ENCODE assay signal across 8 mouse cellular contexts in genomic region chrX:56346932-56347253, GRCm38 (mm10). TPM values are rescaled to one million over a fixed set of nuclear protein-coding genes. Genes with fewer than 3 reads are reported as not detected.
DNase-seq lines count a peak whose midpoint lies in the region; ATAC-seq and TF ChIP-seq lines count a peak whose summit lies in the region.

No protein-coding gene starts in this region.

- 46% methylated on average over 8 of the region's 8 CpGs for WGBS in embryonic facial prominence, embryonic 12.5 days
- 48% methylated on average over 8 of the region's 8 CpGs for WGBS in heart, embryonic 14.5 days
- 25% methylated on average over 8 of the region's 8 CpGs for WGBS in kidney, postnatal 0 days
- WGBS in lung, postnatal 0 days: 24% methylated on average over 8 of the region's 8 CpGs

- peak overlapping the region; percentile 43; the same call in 1 of the 2 replicates for H3K9ac ChIP-seq in ES-E14 (ENCODE audit: insufficient read depth, low read depth, low read length, poor library complexity, severe bottlenecking)
- peak overlapping the region; percentile 47 for H3K9ac ChIP-seq in embryonic facial prominence, embryonic 12.5 days
- H3K9ac ChIP-seq in heart, embryonic 14.5 days (ENCODE audit: low read length): peak overlapping the region; percentile 77
- H3K9ac ChIP-seq in kidney, postnatal 0 days (ENCODE audit: low read depth, low read length): no peak overlapping the region
- H3K9ac ChIP-seq in lung, postnatal 0 days (replicated peaks; ENCODE audit: low read depth): no peak overlapping the region

- no peaks in the 10 kb centered on the region for H3K4me1 ChIP-seq in ES-E14 (ENCODE audit: control insufficient read depth in 2 of 2, insufficient read depth in 2 of 2, low read length in 2 of 2, poor library complexity in 1 of 2)
- H3K4me1 ChIP-seq in embryonic facial prominence, embryonic 12.5 days: no peaks in the 10 kb centered on the region
- H3K4me1 ChIP-seq in heart, embryonic 14.5 days (ENCODE audit: control insufficient read depth in 2 of 2, insufficient read depth in 2 of 2, low read length in 2 of 2): no peaks in the 10 kb centered on the region; a peak in 1 of 4 replicates
- no peaks in the 10 kb centered on the region for H3K4me1 ChIP-seq in kidney, postnatal 0 days (replicated peaks; ENCODE audit: insufficient read depth, low read length)
- no peaks in the 10 kb centered on the region for H3K4me1 ChIP-seq in lung, postnatal 0 days (ENCODE audit: insufficient read depth, low read depth, low read length)

- H3K4me2 ChIP-seq in embryonic facial prominence, embryonic 12.5 days (replicated peaks): peak overlapping the region; percentile 49
- H3K4me2 ChIP-seq in heart, embryonic 14.5 days (ENCODE audit: low read length): peak overlapping the region; percentile 59
- H3K4me2 ChIP-seq in kidney, postnatal 0 days (ENCODE audit: low read length): peak overlapping the region; percentile 55
- H3K4me2 ChIP-seq in lung, postnatal 0 days (replicated peaks; ENCODE audit: low read depth, low read length): peak overlapping the region; percentile 53

- no peaks in the 10 kb centered on the region for H3K36me3 ChIP-seq in ES-E14 (ENCODE audit: control insufficient read depth, insufficient read depth, low read length, poor library complexity, severe bottlenecking)
- no peaks in the 10 kb centered on the region for H3K36me3 ChIP-seq in embryonic facial prominence, embryonic 12.5 days
- no peaks in the 10 kb centered on the region for H3K36me3 ChIP-seq in heart, embryonic 14.5 days (ENCODE audit: control insufficient read depth, insufficient read depth, low read length)
- H3K36me3 ChIP-seq in kidney, postnatal 0 days (ENCODE audit: insufficient read depth, low read length): no peaks in the 10 kb centered on the region
- H3K36me3 ChIP-seq in lung, postnatal 0 days (ENCODE audit: insufficient read depth, low read length): no peaks in the 10 kb centered on the region

- no peak overlapping the region for H3K27ac ChIP-seq in ES-E14 (ENCODE audit: insufficient read depth, low read depth, low read length, poor library complexity, severe bottlenecking)
- H3K27ac ChIP-seq in embryonic facial prominence, embryonic 12.5 days: no peak overlapping the region
- H3K27ac ChIP-seq in heart, embryonic 14.5 days (replicated peaks in 1 of 2; ENCODE audit: control insufficient read depth in 1 of 2, insufficient read depth in 1 of 2, low read depth in 2 of 2, low read length in 2 of 2): 0 out of 4 replicates have a peak overlapping the region, but pooled peaks of 1 of the 2 experiments have one; percentile 37
- H3K27ac ChIP-seq in kidney, postnatal 0 days: no peak overlapping the region
- no peak overlapping the region for H3K27ac ChIP-seq in lung, postnatal 0 days (ENCODE audit: low read length)

- no peak for TF ChIP-seq CTCF in kidney, postnatal 0 days (IDR thresholded peaks at IDR 0.05; ENCODE audit: low read depth)
- TF ChIP-seq CTCF in lung, postnatal 0 days (IDR thresholded peaks at IDR 0.05): no peak

- ATAC-seq in embryonic facial prominence, embryonic 12.5 days (ENCODE audit: insufficient number of reproducible peaks, insufficient read depth, low FRiP score, low TSS enrichment): no peak
- ATAC-seq in heart, embryonic 14.5 days (ENCODE audit: insufficient number of reproducible peaks, insufficient read depth, low FRiP score, low read depth): peak; percentile 31; the same call in 1 of the 2 replicates
- ATAC-seq in kidney, postnatal 0 days (replicated peaks; ENCODE audit: low FRiP score, low read depth): no peak; the same call in 1 of the 2 replicates
- ATAC-seq in lung, postnatal 0 days: peak; percentile 57
- ATAC-seq in activated CD4-positive, CD25-positive, alpha-beta regulatory T cell, adult 4 months: no peak

- in situ Hi-C loops in ES-E14 (cut with MboI; ENCODE audit: low sequenced_read_pairs in 2 of 2, unreplicated experiment in 2 of 2): no loop called here

- H3K4me3 ChIP-seq in ES-E14 (ENCODE audit: insufficient read depth in 1 of 2, low read depth in 1 of 2, low read length in 2 of 2, poor library complexity in 1 of 2, severe bottlenecking in 1 of 2): peak overlapping the region; percentile 78 to 82
- peak overlapping the region; percentile 52 for H3K4me3 ChIP-seq in embryonic facial prominence, embryonic 12.5 days
- peak overlapping the region; percentile 61 to 79 for H3K4me3 ChIP-seq in heart, embryonic 14.5 days (ENCODE audit: control insufficient read depth in 1 of 2, insufficient read depth in 1 of 2, low read depth in 1 of 2, low read length in 2 of 2)
- H3K4me3 ChIP-seq in kidney, postnatal 0 days (replicated peaks; ENCODE audit: low read depth, low read length): peak overlapping the region; percentile 49
- H3K4me3 ChIP-seq in lung, postnatal 0 days (ENCODE audit: low read depth, low read length): peak overlapping the region; percentile 49

- H3K27me3 ChIP-seq in embryonic facial prominence, embryonic 12.5 days: no peaks in the 10 kb centered on the region
- no peaks in the 10 kb centered on the region for H3K27me3 ChIP-seq in heart, embryonic 14.5 days (ENCODE audit: control insufficient read depth, insufficient read depth, low read length)
- no peaks in the 10 kb centered on the region for H3K27me3 ChIP-seq in kidney, postnatal 0 days (ENCODE audit: insufficient read depth, low read length)
- H3K27me3 ChIP-seq in lung, postnatal 0 days (replicated peaks; ENCODE audit: insufficient read depth, low read length): no peaks in the 10 kb centered on the region

- no peak for DNase-seq in ES-E14 (ENCODE audit: low read depth, low spot score)
- DNase-seq in adrenal gland, adult 8-10 months: peak; percentile 19
- peak; percentile 54 for DNase-seq in kidney, postnatal 0 days (ENCODE audit: low spot score)
- DNase-seq in lung, postnatal 0 days (ENCODE audit: low spot score): peak; percentile 52
- peak; percentile 6 for DNase-seq in right cerebral cortex, postnatal 25 days

- no peaks in the 10 kb centered on the region for H3K9me3 ChIP-seq in ES-E14 (ENCODE audit: control insufficient read depth, insufficient read depth, low read depth, low read length)
- H3K9me3 ChIP-seq in embryonic facial prominence, embryonic 12.5 days: no peaks in the 10 kb centered on the region
- no peaks in the 10 kb centered on the region for H3K9me3 ChIP-seq in heart, embryonic 14.5 days (ENCODE audit: control insufficient read depth, low read length)
- H3K9me3 ChIP-seq in kidney, postnatal 0 days (replicated peaks; ENCODE audit: low read length): no peaks in the 10 kb centered on the region
- no peaks in the 10 kb centered on the region for H3K9me3 ChIP-seq in lung, postnatal 0 days (ENCODE audit: low read length)

- TF ChIP-seq EP300 in lung, postnatal 0 days (IDR thresholded peaks at IDR 0.05): no peak

TF ChIP-seq in ES-E14, 5 proteins besides CTCF, POLR2A, EP300 and RAD21:
- no peak for TF ChIP-seq HCFC1 (IDR thresholded peaks at IDR 0.05; ENCODE audit: borderline replicate concordance, insufficient read depth, low read length)
- no peak for TF ChIP-seq ZNF384 (IDR thresholded peaks at IDR 0.05; ENCODE audit: low read depth, low read length)
- TF ChIP-seq MAFK (IDR thresholded peaks at IDR 0.05; ENCODE audit: insufficient read depth, low read depth, low read length): no peak
- no peak for TF ChIP-seq ZC3H11A (IDR thresholded peaks at IDR 0.05; ENCODE audit: borderline replicate concordance, low read depth, low read length)
- TF ChIP-seq CHD2 (IDR thresholded peaks at IDR 0.05; ENCODE audit: low read depth, low read length): no peak

RNA-seq across cellular contexts. Expression of gene Zfp449, which starts 0.7 kb away (rescaled TPM):
- 2.0 and 3.0 TPM in 2 replicates for total RNA-seq in ES-E14 (2012; rRNA removed)
- 1 to 10 TPM; 3.0 to 5.9 (median 4.9) TPM for total RNA-seq in adrenal gland, adult 8-10 months (2022)
- 7.9 and 8.8 TPM in 2 replicates for polyA plus RNA-seq in embryonic facial prominence, embryonic 12.5 days (2016; fragmentation: Nextera tagmentation; extraction: Ambion mirVana)
- polyA plus RNA-seq in heart, embryonic 14.5 days (2014; fragmentation: Nextera tagmentation; extraction: Ambion mirVana): 8.2 and 10.2 TPM in 2 replicates
- polyA plus RNA-seq in kidney, postnatal 0 days (2015; fragmentation: Nextera tagmentation; extraction: Ambion mirVana): 4.2 and 4.9 TPM in 2 replicates
- 2.1 and 2.4 TPM in 2 replicates for polyA plus RNA-seq in lung, postnatal 0 days (2015; fragmentation: Nextera tagmentation; extraction: Ambion mirVana)
- polyA plus RNA-seq in activated CD4-positive, CD25-positive, alpha-beta regulatory T cell, adult 4 months (2017; shearing (Covaris generic)): under 1 TPM; 0.12 to 0.84 TPM

RNA-seq across cellular contexts. Expression of gene Smim10l2a, which starts 27.5 kb away (rescaled TPM):
- 4.2 and 5.7 TPM in 2 replicates for total RNA-seq in ES-E14 (2012; rRNA removed)
- 1 to 10 TPM in 2 of 4 experiments, under 1 TPM in 2; 0.66 to 1.6 (median 1.2) TPM for total RNA-seq in adrenal gland, adult 8-10 months (2022)
- 8.8 and 9.0 TPM in 2 replicates for polyA plus RNA-seq in embryonic facial prominence, embryonic 12.5 days (2016; fragmentation: Nextera tagmentation; extraction: Ambion mirVana)
- polyA plus RNA-seq in heart, embryonic 14.5 days (2014; fragmentation: Nextera tagmentation; extraction: Ambion mirVana): 1.2 and 2.7 TPM in 2 replicates
- 6.6 and 7.0 TPM in 2 replicates for polyA plus RNA-seq in kidney, postnatal 0 days (2015; fragmentation: Nextera tagmentation; extraction: Ambion mirVana)
- 1.4 and 1.5 TPM in 2 replicates for polyA plus RNA-seq in lung, postnatal 0 days (2015; fragmentation: Nextera tagmentation; extraction: Ambion mirVana)
- polyA plus RNA-seq in activated CD4-positive, CD25-positive, alpha-beta regulatory T cell, adult 4 months (2017; shearing (Covaris generic)): 1 to 10 TPM; 2.6 to 3.7 TPM

Comparison
In these comparisons a context has a peak if more than half of its experiments do, and no peak if none do; other contexts are left out.
1. H3K9ac ChIP-seq: peak in ES-E14 (single experiment), embryonic facial prominence, embryonic 12.5 days (single experiment) and heart, embryonic 14.5 days (single experiment); none in kidney, postnatal 0 days (single experiment) and lung, postnatal 0 days (single experiment).
2. ATAC-seq: peak in heart, embryonic 14.5 days (single experiment) and lung, postnatal 0 days (single experiment); none in embryonic facial prominence, embryonic 12.5 days (single experiment), kidney, postnatal 0 days (single experiment) and activated CD4-positive, CD25-positive, alpha-beta regulatory T cell, adult 4 months (single experiment).
3. Peak in every context shown above with its lines, with median percentiles within 50 percentile points of each other: H3K4me3 ChIP-seq and H3K4me2 ChIP-seq.